Mouse (Mus musculus) cerebellum, adult 2 months (tissue): ENCODE measurements around the gene Fam193a. TPM values are rescaled to one million over a fixed set of nuclear protein-coding genes. Genes with fewer than 3 reads are reported as not detected.

Experiments
- DNase-seq, 2 experiments: peaks; one replicate each; pipeline ENCODE4 v3.0.0; 2021
- H3K27ac ChIP-seq: fragments of 200-500 bp; 2 replicates; pipeline ENCODE4 v1.5.1; 2012; ENCODE audit warnings: low read length, control low read depth, inconsistent platforms; ENCODE audit not compliant: insufficient read depth
- H3K27me3 ChIP-seq: fragments of 200-500 bp; 2 replicates; pipeline ENCODE4 v1.6.1; 2012; ENCODE audit warnings: inconsistent platforms, mild to moderate bottlenecking, low read length, moderate library complexity; ENCODE audit not compliant: control insufficient read depth, insufficient read depth
- H3K4me1 ChIP-seq: fragments of 200-500 bp; 2 replicates; pipeline ENCODE4 v1.6.1; 2011; ENCODE audit warnings: low read length; ENCODE audit not compliant: control insufficient read depth, insufficient read depth
- H3K4me3 ChIP-seq: fragments of 200-500 bp; replicated peaks from 2 replicates; pipeline ENCODE3; 2011; ENCODE audit warnings: mild to moderate bottlenecking, low read depth, low read length, control low read depth; ENCODE audit not compliant: insufficient read depth
- CTCF ChIP-seq: fragments of 200-500 bp; IDR thresholded peaks from 2 replicates; pipeline ENCODE4 v1.5.1; 2011; ENCODE audit warnings: low read depth, mild to moderate bottlenecking, control low read depth, low read length, moderate library complexity, borderline replicate concordance; ENCODE audit not compliant: insufficient read depth
- POLR2A ChIP-seq: fragments of 200-500 bp; IDR thresholded peaks from 2 replicates; pipeline ENCODE4 v1.6.1; 2011; ENCODE audit warnings: low read length, control low read depth, borderline replicate concordance; ENCODE audit not compliant: insufficient read depth
- WGBS: fragments of 180-500 bp; shearing (Covaris S2); methylation state at CpG from one replicate; pipeline ENCODE4 v1.1.7; 2018; 5-methylcytosine and 5-hydroxymethylcytosine counted together
- polyA plus RNA-seq: library from polyadenylated mRNA; depleted of rRNA; stranded (reverse); fragments of >200 nt; gene quantifications from 2 replicates; pipeline ENCODE4 v1.2.3, GENCODE M21; 2012; rRNA removed

Gene Fam193a
- polyA plus RNA-seq, 1 experiment = 45.5 TPM

DNA sequence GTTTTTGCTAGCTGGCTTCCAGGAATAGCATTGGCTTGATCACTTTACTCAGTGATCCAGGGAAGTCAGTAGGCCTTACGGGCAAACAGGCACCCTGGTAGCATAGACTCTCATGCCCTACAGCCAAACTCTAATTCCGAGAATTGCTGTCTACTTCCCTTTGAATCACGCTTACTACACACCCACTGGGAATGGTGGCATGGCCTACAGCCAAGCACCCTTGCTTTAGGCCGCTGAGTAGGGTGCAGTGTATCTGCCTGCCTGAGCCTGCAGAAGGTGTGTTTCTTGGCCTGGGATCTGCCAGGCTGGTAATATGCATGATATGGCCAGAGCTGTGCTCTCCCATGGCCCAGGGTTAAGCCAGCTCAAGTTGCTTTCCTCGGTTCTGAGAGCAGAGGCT is 159.0 kb downstream of the Fam193a start:
- TF ChIP-seq CTCF = no peak
- TF ChIP-seq POLR2A = no peak
- H3K27me3 ChIP-seq = no peaks in the 10 kb centered on the region
- DNase-seq = no peak
- H3K4me1 ChIP-seq = no peaks in the 10 kb centered on the region
- H3K4me3 ChIP-seq = no peak overlapping the region
- H3K27ac ChIP-seq = no peak overlapping the region
- WGBS = 75% methylated on average over 5 of the region's 5 CpGs

DNA sequence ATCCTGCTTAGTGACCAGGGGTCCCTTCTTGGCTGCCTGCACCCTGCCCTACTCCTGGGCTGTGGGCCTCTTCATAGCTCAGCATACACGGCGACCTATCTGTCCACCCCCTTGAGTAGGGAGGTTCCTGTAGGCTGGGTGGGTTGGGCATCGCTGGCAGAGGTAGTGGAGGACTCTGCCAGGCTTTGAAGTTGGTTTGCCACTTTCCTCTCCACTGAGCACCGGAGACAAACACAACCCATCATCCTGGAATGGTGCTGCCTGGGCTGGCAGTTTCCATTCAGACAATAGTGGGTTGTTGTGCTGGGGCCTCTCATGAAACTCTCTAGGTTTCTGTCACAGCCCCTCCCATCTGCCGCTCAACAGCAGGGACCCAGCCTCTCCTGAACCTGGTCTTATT is 160.4 kb downstream of the Fam193a start:
- Histone ChIP-seq H3K4me3 (no peak overlapping the region), H3K4me1 (0 out of 2 replicates have a peak, but pooled peaks cover under 1% of the 10 kb centered on the region), H3K27ac (no peak overlapping the region), H3K27me3 (no peaks in the 10 kb centered on the region)
- no peak for DNase-seq
- TF ChIP-seq POLR2A = no peak
- TF ChIP-seq CTCF = no peak
- WGBS = 38% methylated on average over 5 of the region's 5 CpGs

DNA sequence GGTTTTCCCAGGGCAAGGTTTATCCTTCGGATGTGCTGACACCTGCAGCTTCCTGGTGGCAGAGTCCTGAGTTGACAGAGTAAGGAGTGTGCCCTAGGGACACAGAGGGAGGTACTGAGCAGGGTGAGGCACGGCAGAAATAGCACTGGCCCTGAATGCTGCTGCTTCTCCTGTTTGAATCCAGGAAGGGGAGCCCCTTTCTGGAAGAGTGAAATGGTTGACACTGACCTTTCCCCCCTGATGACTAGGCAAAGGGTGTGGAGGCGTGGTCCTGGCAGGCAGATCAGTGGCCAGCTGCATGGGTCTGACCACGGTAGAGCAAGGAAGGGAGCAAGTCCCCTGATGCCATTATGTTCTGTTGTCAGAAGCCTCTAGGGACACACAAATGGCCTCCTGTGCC is 161.0 kb downstream of the Fam193a start:
- Histone ChIP-seq H3K4me1 (0 out of 2 replicates have a peak, but pooled peaks cover 4% of the 10 kb centered on the region), H3K4me3 (no peak overlapping the region), H3K27me3 (no peaks in the 10 kb centered on the region), H3K27ac (no peak overlapping the region)
- DNase-seq = no peak
- 41% methylated on average over 4 of the region's 4 CpGs for WGBS
- no peak for TF ChIP-seq CTCF
- no peak for TF ChIP-seq POLR2A

DNA sequence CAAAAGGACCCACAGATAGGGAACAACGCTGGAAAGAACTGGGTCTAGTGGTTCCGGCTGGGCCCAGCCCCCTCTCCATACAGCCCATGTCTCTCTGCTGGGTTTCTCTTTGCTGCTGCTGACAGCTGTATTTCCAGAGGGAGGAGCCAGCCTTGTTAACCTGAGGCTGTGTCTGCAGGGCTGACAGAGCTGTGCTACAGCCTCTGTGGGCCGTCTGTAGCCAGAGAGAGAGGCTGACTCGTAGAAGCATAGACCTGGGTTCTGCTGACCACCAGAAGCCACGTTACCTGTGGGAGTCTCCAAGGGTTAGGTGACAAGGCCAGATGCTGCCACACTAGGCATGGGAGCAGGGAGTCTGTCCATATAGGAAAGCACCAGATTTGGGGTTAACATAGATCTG is 163.3 kb downstream of the Fam193a start:
- 82% methylated on average over 5 of the region's 5 CpGs for WGBS
- Histone ChIP-seq H3K27ac (no peak overlapping the region), H3K4me3 (no peak overlapping the region), H3K4me1 (0 out of 2 replicates have a peak, but pooled peaks cover 4% of the 10 kb centered on the region), H3K27me3 (no peaks in the 10 kb centered on the region)
- no peak for TF ChIP-seq CTCF
- TF ChIP-seq POLR2A = no peak
- DNase-seq = no peak

DNA sequence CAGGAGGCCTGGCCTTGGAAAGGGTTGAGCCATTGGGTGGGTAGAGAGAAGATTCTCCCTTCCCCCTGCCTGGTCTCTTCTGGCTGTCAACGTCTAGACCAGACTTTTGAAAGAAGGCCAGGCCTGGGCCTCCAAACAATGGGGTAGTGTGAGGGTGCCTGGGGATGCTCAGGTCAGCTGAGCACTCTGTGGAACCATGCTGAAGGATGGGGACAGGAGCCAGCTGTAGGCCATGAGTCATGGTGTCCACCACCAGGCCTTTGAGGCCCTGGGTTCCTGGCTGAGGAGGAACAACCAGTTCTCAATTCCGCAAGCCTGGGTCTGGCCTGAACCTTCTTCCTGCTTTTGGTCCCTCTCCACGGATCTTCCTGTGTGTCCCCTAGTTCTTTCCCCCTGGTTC is 164.1 kb downstream of the Fam193a start:
- no peak overlapping the region for H3K27ac ChIP-seq
- H3K4me1 ChIP-seq = 0 out of 2 replicates have a peak, but pooled peaks cover 4% of the 10 kb centered on the region
- 63% methylated on average over 3 of the region's 3 CpGs for WGBS
- no peaks in the 10 kb centered on the region for H3K27me3 ChIP-seq
- no peak overlapping the region for H3K4me3 ChIP-seq
- no peak for TF ChIP-seq POLR2A
- no peak for TF ChIP-seq CTCF
- DNase-seq = peak in 1 of 2 experiments; percentile 29

DNA sequence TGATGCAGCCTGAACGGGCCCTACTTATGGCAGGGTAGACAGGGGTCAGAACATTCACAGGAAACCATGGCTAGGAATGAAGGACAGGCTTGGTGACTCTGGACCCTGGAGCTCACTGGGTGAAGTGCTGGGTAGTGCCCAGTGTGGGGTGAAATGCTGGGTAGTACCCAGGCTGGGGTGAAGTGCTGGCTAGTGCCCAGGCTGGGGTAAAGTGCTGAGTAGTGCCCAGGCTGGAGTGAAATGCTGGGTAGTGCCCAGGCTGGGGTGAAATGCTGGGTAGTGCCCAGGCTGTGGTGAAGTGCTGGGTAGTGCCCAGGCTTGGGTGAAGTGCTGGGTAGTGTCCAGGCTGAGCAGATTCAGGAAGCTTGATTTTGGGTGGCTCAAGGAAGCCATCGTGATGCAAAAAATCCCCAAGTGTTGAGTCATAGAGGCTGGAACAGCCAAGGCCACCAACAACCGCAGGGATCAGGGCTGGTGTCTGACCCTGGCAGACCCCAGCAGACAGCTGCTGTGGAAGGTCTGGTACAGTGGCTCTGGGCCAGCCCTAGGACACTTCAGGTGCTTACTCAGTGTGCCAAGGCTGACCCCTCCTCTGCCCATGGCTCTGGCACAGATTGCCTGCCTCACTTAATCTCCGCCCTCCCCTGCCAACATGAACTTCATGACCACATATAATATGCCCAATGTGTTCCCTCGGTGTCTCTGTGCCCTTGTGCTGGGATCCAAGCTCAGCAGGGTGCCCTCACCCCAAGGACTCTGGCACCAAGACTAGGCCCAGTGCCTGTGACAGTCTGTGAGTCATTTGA is 165.2 kb downstream of the Fam193a start:
- DNase-seq = no peak
- TF ChIP-seq POLR2A (no peak), CTCF (no peak)
- Histone ChIP-seq H3K27me3 (no peaks in the 10 kb centered on the region), H3K4me3 (no peak overlapping the region), H3K27ac (no peak overlapping the region), H3K4me1 (0 out of 2 replicates have a peak, but pooled peaks cover 4% of the 10 kb centered on the region)
- 39% methylated on average over 5 of the region's 5 CpGs for WGBS

DNA sequence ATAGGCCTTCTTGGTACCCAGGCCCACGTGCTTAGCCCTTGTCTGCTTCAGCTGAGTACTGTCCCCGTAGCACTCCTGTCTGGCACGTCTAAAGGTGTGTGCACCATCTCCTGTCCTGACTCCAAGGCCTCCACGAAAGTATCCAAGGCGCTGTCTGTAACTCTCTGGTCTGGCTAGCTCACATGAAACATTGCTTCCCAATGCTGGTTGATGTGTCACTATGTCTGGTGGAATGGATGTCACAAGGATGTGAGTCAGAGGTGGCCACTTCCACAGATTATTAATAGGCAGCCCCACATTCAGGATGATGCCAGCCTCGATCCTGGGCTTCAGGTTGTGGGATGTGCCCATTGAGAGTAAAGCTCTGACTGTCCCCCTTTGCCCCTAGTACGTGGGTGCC is 166.1 kb downstream of the Fam193a start:
- TF ChIP-seq CTCF (no peak), POLR2A (no peak)
- 90% methylated on average over 7 of the region's 7 CpGs for WGBS
- H3K27ac ChIP-seq = no peak overlapping the region
- 0 out of 2 replicates have a peak, but pooled peaks cover 4% of the 10 kb centered on the region for H3K4me1 ChIP-seq
- no peak for DNase-seq
- H3K27me3 ChIP-seq = no peaks in the 10 kb centered on the region
- H3K4me3 ChIP-seq = no peak overlapping the region

Other genes with a start within 250 kb of the Fam193a start
- 0.82 and 1.0 TPM in 2 replicates for gene Poln, start 200.5 kb upstream of the Fam193a start, polyA plus RNA-seq
- 11.0 TPM in 2 replicates for gene Haus3, start 200.4 kb upstream of the Fam193a start, polyA plus RNA-seq
- 91.6 and 96.5 TPM in 2 replicates for gene Mxd4, start 182.2 kb upstream of the Fam193a start, polyA plus RNA-seq
- 62.9 and 69.5 TPM in 2 replicates for gene Zfyve28, start 81.5 kb upstream of the Fam193a start, polyA plus RNA-seq
- 1.4 and 1.7 TPM in 2 replicates for gene Cfap99, start 81.3 kb upstream of the Fam193a start, polyA plus RNA-seq
- 77.5 and 80.0 TPM in 2 replicates for gene Rnf4, start 33.6 kb upstream of the Fam193a start, polyA plus RNA-seq
- 9.6 and 10.0 TPM in 2 replicates for gene Tnip2, start 144.1 kb downstream of the Fam193a start, polyA plus RNA-seq
- gene Sh3bp2, start 155.9 kb downstream of the Fam193a start, polyA plus RNA-seq = 3.2 and 3.6 TPM in 2 replicates
- gene Add1, start 203.7 kb downstream of the Fam193a start, polyA plus RNA-seq = 303 and 315 TPM in 2 replicates